Mouse (Mus musculus) induced T-regulatory cell, adult 2 months (primary cell): ENCODE measurements around the gene Cxcl12.

Experiments used
- DNase-seq: peaks from one replicate; pipeline ENCODE4 v3.0.0-alpha.2; 2012; ENCODE audit warnings: low read depth

The Cxcl12 gene

DNA sequence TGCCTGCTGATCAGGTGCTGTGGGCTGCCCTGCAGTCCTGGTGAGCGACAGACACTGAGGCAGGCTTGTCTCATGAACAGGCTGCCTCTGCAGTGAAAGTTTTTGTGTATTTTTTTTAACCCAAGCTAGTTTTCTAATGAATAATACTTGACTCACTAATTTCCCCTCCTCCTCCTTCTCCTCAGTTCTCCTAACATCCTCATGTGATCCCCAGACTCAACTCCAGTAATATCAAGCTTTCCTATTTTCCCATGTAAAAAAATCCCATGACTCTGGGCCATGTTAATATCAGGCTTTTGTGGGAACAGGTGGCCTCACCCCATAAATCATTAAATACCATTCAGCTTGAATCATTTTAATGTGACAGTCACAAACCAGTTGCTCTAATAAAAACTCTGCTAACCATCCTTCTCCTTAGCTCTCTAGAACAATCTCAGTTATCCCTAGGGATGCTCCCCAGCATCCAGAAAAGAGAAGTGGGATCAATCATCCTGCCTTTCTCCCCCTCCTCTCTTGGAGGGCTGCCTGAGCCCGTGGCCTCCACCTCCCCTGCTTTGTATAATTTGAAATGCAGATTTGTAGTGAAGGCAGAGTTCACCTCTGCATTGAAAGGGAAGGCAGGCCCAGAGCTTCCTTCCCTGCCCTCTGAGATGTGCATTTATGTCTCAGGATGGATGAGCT is 6.9 kb downstream of the Cxcl12 start:
- no peak for DNase-seq

DNA sequence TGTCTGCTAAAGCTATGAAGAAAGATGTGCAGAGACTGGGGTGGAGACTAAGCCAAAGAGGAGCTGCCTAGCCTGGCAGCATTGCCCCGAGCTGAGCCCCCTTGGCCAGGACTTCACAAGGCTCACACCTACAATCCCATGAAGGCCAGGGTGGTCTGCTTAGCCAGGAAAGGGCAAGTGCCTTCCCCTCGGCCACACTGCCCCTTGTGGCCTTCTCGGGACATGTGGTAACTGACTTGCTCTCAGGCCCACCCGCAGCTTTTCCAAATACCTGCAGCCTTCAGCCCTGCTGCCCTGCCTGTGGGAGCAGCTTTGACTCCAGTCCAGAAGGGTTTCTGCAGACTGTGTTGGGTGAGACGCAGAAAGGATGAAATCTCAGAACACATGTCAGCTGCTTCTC is 8.1 kb downstream of the Cxcl12 start:
- DNase-seq = no peak

DNA sequence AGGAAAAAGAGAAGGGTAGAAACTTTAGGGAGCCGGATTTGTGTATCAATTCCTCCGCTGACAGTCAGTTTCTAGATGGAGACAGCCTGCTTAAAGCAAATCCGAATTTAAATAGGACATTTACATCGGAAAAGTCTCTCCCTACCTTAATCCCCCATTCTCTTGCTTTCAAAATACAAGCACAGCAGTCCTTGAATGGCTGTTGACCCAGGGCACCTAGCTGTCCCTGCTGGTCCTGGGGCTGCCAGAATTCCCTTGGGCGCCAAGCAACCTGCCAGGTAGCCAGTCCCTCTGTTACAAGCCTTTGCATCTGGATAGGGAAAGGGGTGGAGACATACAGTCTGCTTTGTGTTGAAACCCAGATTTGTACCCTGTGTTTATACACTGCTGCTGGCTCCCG is 12.0 kb downstream of the Cxcl12 start:
- DNase-seq = no peak

DNA sequence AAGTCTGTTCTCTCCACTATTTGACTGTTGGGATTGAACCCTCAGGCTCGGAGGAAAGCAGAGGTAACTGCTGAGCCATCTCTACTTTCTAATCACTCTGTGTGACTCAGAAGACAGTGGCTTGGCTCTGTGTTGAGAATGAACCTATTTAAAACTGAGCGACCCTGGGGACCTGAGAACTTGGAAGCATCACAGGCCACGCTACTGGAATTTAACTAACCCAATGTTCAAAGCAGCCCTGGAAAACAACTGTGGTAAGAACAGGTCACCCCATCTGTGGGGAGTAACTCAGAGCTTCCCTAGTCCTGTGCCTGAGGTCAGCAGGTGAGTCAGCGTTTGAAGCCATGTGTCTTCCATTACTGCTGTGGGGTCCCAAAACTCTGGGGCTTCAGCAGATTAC is 17.0 kb downstream of the Cxcl12 start:
- no peak for DNase-seq

DNA sequence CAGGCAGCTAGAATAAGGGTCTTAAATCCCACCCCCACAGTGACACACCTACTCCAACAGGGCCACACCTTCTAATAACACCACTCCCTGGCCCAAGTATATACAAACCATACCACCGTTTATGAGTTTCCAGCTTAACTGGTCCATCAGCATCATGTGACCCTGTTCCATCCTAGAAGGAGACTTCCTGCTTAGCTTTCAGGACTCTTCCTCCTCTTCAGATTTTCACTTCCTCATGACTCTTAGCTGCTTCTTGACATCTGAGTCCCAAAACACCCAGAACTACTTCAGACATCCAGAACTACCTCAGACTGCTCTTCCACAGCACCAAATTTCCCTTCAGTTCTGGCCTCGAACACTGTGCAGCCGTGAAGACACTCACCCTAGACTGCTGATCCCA is 22.1 kb downstream of the Cxcl12 start:
- no peak for DNase-seq

DNA sequence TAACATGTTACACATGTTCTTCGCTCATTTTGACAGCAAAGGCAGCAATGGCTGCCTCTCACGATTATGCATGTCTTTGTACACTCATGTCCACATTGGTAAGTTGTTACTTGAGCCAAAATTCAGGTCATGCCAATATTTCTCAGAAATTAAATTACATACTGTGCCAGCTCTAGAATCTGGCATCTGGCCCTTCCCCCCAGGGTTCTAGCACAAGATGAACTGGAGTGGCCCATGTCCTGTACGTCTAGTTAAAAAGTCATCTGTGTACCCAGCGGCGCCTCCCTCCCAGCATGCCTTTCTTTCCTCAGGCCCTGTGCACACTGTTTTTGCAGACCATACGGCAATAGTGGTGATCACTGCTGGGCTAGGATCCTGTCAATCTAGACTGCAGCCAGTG is 23.4 kb downstream of the Cxcl12 start:
- DNase-seq = no peak

DNA sequence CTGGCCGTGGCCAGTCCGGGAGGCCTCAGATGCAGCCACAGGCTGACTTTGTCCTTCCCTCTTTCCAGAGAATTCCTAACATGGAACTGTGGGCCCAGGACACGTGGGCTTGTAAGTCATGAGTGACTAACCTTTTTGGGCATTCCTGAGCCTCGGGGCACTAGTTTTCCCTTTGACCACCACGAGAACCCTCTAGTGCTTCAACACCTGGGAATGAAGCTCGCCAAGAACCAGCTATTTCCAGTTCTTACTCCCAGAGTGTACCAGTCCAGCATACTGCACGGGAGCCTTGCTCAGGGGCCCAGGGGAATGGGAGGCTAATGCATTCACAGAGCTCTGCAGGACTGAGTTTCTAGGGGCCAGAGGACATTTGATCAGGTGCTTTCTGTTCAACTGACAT is 24.3 kb downstream of the Cxcl12 start:
- no peak for DNase-seq

DNA sequence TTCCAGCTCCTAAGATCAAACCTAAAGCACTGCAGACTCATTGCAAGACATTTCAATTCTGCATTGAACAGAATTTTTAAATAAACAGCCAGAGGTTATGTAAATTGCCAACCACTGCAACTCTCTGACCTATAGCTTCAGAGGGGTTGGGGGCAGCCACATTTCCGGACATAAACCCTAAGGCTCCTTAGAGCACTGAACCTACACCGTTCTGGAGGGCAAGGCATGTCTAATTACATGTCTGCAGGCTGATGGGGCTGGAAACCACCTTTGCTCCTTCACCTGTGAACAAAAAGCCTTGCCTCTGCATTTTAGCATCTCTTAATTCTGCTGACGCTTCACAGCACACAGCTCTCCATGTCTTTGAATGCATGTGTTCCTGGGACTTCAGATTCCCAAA is 26.9 kb downstream of the Cxcl12 start:
- no peak for DNase-seq

DNA sequence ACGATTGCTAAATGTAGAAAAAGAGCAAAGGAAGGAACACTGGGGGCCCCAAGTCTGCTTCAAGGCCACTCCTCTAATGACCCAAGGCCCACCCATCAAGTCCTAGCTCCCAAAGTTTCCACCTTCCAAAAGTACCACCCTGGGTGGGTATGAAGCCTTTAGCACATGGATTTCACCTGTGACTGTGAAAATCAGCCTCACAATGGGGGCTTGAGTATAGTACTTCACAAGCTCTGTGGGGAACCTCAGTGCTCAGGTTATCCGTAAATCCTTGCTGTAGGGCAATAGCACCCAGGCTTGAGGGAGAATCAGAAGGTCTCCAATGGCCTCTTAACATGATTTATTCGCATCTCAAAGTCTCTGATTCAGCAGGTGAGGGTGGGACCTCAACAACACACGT is 30.5 kb downstream of the Cxcl12 start:
- no peak for DNase-seq

DNA sequence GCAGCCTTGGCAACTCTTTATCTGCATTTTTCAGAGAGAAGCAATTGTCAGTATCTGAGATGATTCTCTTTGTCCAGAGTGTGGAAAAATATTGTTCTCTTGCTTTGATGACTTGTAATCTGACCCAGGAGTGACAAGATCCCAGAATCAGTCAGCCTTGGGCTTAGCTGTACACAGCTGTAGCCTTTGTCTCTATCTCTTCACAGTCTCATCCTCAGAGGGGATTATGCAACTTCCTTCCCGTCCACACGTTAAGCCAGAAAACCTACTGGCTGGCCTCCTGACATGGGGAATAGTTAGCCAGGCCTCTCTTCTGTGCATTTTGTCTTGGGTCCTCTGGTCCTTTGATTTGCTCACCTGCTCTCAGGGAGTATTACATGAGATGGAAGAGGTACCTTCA is 31.4 kb downstream of the Cxcl12 start:
- DNase-seq = no peak

DNA sequence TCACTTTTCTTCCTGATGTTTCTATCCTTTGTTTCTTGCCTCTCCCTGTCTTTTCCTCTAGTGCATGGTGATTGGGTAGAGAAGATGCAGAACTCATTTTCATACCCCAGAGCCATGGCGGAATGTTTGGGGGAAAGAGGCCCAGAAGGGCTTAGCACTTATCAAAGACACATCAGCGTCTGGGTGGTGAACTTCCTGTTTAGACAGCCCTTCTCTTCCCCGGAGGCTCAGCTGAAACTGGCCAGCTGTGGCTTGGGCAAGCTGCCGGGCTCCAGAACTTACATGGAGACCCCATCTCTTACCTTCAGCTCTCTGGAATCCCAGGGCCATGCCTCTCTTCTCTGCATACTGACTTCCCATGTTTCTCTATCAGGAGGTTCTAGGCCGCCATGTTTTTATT is 32.6 kb downstream of the Cxcl12 start:
- no peak for DNase-seq

DNA sequence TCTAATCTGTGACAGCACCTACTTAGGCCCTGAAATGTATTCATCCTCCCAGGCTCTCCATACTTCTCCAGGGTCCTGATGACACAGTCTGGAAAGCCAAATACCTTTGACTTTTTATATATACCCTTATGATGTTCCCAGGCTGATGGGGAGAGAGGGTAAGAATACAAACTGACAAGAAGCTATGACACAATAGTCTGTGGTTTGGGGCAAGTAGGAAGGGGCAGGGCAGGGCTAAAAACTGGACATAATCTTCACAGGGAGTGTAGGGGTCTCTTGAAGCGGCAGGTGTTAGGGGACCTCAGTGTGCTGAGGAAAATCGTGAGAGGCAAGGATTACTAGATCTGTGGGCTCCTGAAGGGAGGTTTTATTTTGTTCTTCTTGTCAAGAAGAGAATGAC is 33.1 kb downstream of the Cxcl12 start:
- no peak for DNase-seq

DNA sequence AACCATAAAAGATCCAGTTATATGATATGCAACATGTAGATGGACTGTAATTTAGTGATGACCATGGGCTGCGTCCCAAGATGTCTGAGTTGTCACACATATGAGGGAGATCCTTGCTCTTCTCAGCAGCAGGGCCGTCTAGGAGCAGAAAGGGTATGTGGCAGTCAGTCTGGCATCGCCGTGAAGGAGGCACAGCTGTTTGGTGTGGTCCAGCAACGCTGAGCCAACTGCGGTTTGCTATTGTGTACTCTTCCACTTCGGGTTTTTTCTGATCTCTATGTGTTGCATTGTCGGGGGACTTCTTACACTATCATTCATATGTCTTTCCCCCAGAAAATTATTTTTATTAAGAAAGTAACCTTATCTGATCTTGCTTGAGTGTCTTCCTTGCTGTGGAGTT is 33.5 kb downstream of the Cxcl12 start:
- no peak for DNase-seq

DNA sequence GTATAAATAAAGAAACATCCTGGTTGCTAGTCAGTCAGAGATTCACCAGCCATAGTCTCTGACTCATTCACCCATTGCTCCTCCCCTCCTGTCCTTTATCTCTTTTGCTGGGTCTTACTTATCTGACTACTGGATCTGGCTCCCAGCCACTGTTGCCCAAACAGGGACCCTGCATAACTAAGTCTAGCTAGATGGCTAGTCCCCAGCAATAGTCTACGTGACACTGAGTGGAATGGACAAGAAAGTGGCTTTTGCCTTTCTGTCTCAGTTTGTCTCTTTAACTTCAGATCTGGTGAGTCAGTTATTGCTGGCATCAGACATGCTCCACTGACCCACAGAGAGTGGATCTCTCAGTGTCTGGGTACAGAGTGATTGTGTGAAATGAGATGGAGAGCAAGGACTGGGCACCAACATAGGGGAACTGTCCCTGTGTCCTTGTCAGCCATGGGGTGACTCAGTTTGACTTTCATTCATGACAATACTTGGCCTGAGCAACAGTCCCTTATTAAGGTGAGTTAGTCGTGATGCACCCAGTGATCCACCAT is 34.6 kb downstream of the Cxcl12 start:
- no peak for DNase-seq

DNA sequence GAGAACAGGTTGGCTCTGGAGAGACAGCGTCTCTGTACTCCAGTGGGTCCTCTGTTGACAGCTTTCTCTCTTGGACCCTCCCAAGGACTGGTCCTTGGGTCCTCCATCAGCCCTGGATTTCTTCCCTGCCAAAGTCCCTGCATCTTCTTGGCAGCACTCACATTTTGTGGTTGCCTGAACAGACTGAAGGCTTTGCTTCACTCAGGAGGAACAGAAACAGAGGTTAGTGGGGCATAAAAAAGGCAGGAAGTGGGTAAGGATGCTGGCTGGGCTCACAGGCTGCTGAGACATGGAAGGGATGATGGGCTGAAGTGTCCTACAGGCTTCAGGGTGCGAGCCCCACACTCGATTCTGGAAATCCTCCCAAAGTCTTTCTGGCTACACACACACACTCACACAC is 35.8 kb downstream of the Cxcl12 start:
- DNase-seq = no peak

DNA sequence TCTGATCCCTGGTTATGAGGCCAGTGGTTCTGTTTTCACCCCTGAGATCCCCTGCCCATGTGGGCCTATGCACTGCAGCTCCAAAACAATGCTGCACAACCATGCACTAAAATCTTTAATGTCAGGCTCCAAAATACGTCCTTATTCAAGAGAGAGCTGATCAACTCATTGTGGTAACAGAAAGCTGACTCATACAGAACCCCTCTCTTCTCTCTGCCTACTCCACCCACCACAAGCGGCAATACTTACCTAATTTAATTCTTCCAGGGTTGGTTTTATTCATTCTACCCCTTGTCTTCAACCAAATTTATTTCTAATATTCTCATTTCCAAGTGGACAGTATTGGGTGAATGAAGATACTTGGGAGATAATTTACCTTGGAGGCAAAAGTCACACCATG is 38.5 kb downstream of the Cxcl12 start:
- DNase-seq = no peak

DNA sequence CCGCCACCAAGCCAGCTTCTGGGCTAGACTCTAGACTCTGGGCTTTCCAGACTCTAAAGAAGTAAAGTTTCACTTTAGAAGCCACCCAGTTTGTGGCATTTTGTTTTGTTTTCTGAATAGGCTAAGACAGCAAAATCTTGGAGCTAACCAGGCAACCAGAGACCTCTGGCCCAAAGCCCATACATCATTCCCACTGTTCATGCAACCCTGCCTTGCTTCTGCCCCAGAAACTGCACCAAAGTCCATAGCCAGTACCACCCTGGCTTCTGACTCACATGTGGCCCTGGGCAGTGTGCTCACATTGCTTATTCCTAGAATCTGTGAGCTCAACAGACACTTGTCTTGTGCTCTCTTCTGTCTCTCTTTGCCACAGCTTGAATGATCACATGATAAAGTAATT is 39.0 kb downstream of the Cxcl12 start:
- DNase-seq = no peak

DNA sequence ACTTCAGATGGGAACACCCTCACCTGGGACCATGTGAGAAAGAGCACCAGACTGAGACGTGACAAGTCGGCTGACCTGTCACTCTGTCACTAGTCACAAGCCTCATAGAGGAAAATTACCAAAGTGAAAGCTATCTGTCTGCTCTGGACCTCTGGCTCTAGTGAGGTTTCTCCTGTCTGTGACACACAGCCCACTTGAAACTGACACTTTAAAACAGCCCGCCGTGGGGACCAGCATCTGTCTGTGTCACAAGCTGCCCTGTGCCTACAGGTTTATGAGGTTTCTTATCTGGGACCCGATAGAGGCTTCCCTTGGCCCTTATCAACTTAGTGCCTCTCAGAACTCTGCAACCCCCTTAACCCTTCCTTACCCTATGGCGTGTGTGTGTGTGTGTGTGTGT is 41.8 kb downstream of the Cxcl12 start:
- no peak for DNase-seq

DNA sequence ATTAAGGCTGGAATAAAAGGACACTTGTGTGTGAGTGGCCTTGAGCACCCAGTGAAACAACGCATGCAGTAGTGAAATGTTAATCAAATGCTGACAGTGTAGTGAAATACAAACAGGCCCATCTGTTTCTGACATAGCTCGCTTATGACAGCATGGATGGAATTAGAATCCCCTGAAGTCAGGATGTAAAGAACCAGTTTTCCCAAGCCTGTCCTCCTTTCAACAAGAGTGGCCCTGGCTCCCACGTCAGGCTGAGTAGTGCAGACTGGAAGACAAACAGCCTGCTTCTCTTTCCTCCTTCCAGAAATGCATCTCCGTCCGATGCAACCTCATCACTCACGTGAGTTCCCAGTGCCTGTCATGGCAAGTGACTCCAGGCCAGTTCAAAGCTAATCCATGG is 42.2 kb downstream of the Cxcl12 start:
- no peak for DNase-seq

DNA sequence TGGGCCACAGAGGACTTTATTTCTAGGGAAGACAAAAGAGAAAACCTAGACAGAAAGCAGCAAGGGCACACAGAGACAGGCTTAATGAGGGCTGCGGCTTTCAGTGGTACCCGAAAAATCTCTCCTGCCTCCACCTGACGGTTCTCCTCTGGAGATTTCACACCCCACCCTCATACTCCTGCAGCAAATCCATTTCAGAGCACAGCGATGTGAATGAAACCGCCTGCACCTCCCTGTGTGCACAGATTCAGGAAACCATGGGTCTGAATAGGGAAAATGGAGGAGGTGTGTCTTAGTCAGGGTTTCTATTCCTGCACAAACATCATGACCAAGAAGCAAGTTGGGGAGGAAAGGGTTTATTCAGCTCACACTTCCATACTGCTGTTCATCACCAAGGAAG is 46.2 kb downstream of the Cxcl12 start:
- DNase-seq = no peak

DNA sequence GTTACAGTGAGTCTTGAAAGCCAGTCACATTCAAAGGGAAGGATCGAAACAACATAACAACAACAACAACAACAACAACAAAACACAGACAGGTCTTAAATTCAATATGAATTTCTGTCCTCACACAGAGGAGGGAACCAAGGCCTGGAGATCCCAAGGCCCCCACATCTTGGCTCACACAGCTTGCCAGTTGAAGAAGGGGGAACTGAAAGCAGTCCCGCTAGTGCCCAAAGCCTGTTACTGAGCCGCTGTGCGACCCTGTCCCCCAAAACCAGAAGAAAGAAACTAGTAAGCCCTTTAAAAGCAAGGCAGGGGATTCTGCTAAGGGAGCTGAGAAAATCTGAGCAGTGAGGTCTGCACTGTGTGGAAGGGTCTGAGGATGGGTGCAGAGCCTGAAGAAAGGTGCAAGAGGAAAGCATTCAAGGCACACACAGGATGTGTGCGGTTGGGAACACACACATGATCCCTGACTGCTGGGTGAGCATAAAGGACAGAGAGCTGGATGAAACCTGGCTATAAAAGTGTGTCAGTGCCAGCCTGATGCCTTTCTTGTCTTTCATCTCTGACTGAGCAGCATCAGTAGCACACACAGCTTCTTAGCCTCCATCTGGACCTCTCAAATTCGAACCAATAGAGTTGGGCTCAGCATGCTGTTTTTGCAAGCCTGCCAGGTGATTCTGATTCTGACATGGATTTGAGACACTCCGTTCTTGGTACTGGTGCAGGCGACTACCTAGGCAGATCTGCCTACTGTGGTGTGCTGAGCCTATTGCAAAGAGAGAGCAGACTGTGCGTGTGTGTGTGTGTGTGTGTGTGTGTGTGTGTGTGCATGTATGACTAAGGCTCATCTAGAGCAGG is 50.3 kb downstream of the Cxcl12 start:
- no peak for DNase-seq

DNA sequence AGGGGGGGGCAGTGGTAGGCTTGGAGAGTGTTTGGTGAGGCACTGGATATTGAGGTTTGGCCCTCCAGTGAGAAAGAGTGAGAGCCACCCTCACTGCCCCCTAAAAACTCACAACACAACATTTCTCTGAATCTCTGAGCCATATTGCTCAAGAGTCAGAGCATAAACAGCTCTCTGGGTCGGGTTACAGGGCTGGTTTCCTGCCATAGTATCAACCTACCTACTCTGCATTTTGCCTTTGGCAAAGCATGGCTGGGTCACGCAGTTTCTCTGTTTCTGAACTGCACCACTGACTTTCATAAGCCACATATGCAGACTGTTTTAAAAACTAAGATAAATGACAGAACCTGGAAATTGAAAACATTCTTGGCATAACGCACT is 51.0 kb downstream of the Cxcl12 start:
- no peak for DNase-seq

DNA sequence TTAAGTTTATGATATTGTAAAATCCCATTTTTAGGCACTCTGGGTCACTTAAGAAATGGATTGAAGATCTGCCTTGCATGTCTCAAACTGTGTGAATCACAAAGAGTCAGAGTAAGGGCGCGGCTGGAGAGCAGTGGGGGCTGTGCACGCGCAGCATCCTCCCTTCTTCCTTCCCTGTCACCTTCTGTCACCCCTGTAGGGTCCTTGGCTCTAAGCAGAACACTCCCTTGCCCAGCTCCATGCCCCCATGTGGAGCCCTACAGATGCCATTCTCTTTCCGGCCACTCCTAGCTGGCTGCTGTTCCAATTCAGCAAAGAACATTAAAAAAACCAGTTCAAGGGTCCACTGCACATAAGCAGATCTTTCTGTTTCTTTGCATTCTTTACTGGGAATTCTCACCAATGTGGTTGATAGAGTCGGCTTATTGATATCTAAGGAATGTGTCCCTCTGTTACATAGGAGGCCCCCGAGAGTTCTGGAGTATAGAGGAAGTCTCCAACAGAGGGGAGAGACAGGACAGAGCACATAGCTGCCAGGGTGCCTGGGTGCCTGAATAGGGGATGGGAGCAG is 51.7 kb downstream of the Cxcl12 start:
- no peak for DNase-seq
